Mouse (Mus musculus) granulocyte monocyte progenitor cell, adult 5-6 weeks (primary cell): ENCODE results near the gene Edc3. TPM values are rescaled to one million over a fixed set of nuclear protein-coding genes. Genes with fewer than 3 reads are reported as not detected.

Experiments used
- ATAC-seq: replicated peaks from 2 replicates; pipeline ENCODE4 v1.8.0; 2016; ENCODE audit warnings: mild to moderate bottlenecking, moderate TSS enrichment, inconsistent platforms; ENCODE audit not compliant: poor library complexity, severe bottlenecking
- total RNA-seq, 2 experiments: library from RNA; stranded (forward) in 1 of 2; stranded (reverse) in 1 of 2; fragments of 200-712, 200-1000 nt in 1 of 2; fragments of >200 nt in 1 of 2; fragmentation: Nextera tagmentation in 1 of 2; gene quantifications; 2 replicates each; pipeline ENCODE4 v1.2.3; 2014 to 2017

Edc3 gene
- total RNA-seq, 2 experiments from 2014 or later = 4.3 to 14.6 TPM

- peak; percentile 69 for ATAC-seq
Observed at GRCm38 (mm10) chr9:57759289-57759688, 50.9 kb downstream of the Edc3 start.

GRCm38 (mm10) chr9:57760416-57761146 lies 52.2 kb downstream of the Edc3 start:
- no peak for ATAC-seq

GRCm38 (mm10) chr9:57761563-57762551 lies 53.5 kb downstream of the Edc3 start:
- ATAC-seq = no peak

GRCm38 (mm10) chr9:57762563-57762991 lies 54.2 kb downstream of the Edc3 start:
- peak; percentile 12; the same call in 1 of the 2 replicates for ATAC-seq

- peak; percentile 20 for ATAC-seq
Observed at GRCm38 (mm10) chr9:57764147-57764973, 56.0 kb downstream of the Edc3 start.

GRCm38 (mm10) chr9:57764974-57765363 lies 56.6 kb downstream of the Edc3 start:
- ATAC-seq = peak; percentile 66

- peak; percentile 31 for ATAC-seq
Observed at GRCm38 (mm10) chr9:57765364-57766351, 57.3 kb downstream of the Edc3 start, which contains the start of gene Clk3. Gene Clk3, minus strand, starts transcription at chr9:57765860.

- no peak for ATAC-seq
Observed at GRCm38 (mm10) chr9:57766431-57766830, 58.1 kb downstream of the Edc3 start.

- no peak for ATAC-seq
Observed at GRCm38 (mm10) chr9:57767231-57767630, 58.9 kb downstream of the Edc3 start.

GRCm38 (mm10) chr9:57769539-57770069 lies 61.3 kb downstream of the Edc3 start:
- no peak for ATAC-seq

- no peak for ATAC-seq
Observed at GRCm38 (mm10) chr9:57770214-57770613, 61.9 kb downstream of the Edc3 start.

- no peak for ATAC-seq
Observed at GRCm38 (mm10) chr9:57770836-57771235, 62.5 kb downstream of the Edc3 start.

- no peak for ATAC-seq
Observed at GRCm38 (mm10) chr9:57773754-57774153, 65.4 kb downstream of the Edc3 start.

- no peak for ATAC-seq
Observed at GRCm38 (mm10) chr9:57774168-57774567, 65.8 kb downstream of the Edc3 start.

- ATAC-seq = no peak
Observed at GRCm38 (mm10) chr9:57775026-57775425, 66.7 kb downstream of the Edc3 start.

GRCm38 (mm10) chr9:57775736-57776135 lies 67.4 kb downstream of the Edc3 start:
- no peak for ATAC-seq

GRCm38 (mm10) chr9:57782656-57783055 lies 74.3 kb downstream of the Edc3 start:
- ATAC-seq = no peak

- ATAC-seq = no peak
Observed at GRCm38 (mm10) chr9:57789733-57790132, 81.4 kb downstream of the Edc3 start.

GRCm38 (mm10) chr9:57797456-57797855 lies 89.1 kb downstream of the Edc3 start:
- ATAC-seq = no peak
